Mouse (Mus musculus) lung, embryonic 16.5 days (tissue): ENCODE measurements around the gene Got1. TPM values are rescaled to one million over a fixed set of nuclear protein-coding genes. Genes with fewer than 3 reads are reported as not detected.
A peak's percentile ranks its signal among the peaks of the same experiment; 100 is the strongest.

Source experiments
- ATAC-seq: fragments of 200-750 bp; cut with Nextera tagmentation; 2 replicates; pipeline ENCODE4 v1.8.0; 2017; ENCODE audit warnings: low read depth, mild to moderate bottlenecking, moderate library complexity
- H3K27ac ChIP-seq: fragments of 300-500 bp; sonication (generic); 2 replicates; pipeline ENCODE4 v1.5.1; 2014; ENCODE audit warnings: mild to moderate bottlenecking, control low read depth, low read length
- H3K27me3 ChIP-seq: fragments of 300-500 bp; sonication (generic); 2 replicates; pipeline ENCODE4 v1.6.1; 2014; ENCODE audit warnings: low read depth, low read length, mixed read lengths; ENCODE audit not compliant: control insufficient read depth, insufficient read depth
- H3K36me3 ChIP-seq: fragments of 300-500 bp; sonication (generic); 2 replicates; pipeline ENCODE4 v1.6.1; 2014; ENCODE audit warnings: low read length; ENCODE audit not compliant: control insufficient read depth, insufficient read depth
- H3K4me1 ChIP-seq: fragments of 300-500 bp; sonication (generic); replicated peaks from 2 replicates; pipeline ENCODE4 v1.6.1; 2014; ENCODE audit warnings: low read length, mixed read lengths; ENCODE audit not compliant: control insufficient read depth, insufficient read depth
- H3K4me2 ChIP-seq: fragments of 300-500 bp; sonication (generic); 2 replicates; pipeline ENCODE4 v1.6.1; 2014; ENCODE audit warnings: low read depth, low read length, control low read depth
- H3K4me3 ChIP-seq: fragments of 300-500 bp; sonication (generic); 2 replicates; pipeline ENCODE4 v1.5.1; 2014; ENCODE audit warnings: mild to moderate bottlenecking, low read length, control low read depth
- H3K9ac ChIP-seq: fragments of 300-500 bp; sonication (generic); 2 replicates; pipeline ENCODE4 v1.6.1; 2014; ENCODE audit warnings: low read length, control low read depth
- H3K9me3 ChIP-seq: fragments of 300-500 bp; sonication (generic); 2 replicates; pipeline ENCODE4 v1.6.1; 2016; ENCODE audit warnings: low read length; ENCODE audit not compliant: control insufficient read depth
- WGBS: fragments of 180-500 bp; shearing (Covaris S2); extraction: QIAGEN DNeasy Blood & Tissue Kit; methylation state at CpG from one replicate; pipeline ENCODE4 v1.1.7; 2014; 5-methylcytosine and 5-hydroxymethylcytosine counted together
- polyA plus RNA-seq: library from polyadenylated mRNA; unstranded; fragments of >200 nt; fragmentation: Nextera tagmentation; extraction: Ambion mirVana; gene quantifications from 2 replicates; pipeline ENCODE4 v1.2.1, GENCODE M21; 2015

Gene Got1
- polyA plus RNA-seq = 26.2 and 26.4 TPM in 2 replicates

DNA sequence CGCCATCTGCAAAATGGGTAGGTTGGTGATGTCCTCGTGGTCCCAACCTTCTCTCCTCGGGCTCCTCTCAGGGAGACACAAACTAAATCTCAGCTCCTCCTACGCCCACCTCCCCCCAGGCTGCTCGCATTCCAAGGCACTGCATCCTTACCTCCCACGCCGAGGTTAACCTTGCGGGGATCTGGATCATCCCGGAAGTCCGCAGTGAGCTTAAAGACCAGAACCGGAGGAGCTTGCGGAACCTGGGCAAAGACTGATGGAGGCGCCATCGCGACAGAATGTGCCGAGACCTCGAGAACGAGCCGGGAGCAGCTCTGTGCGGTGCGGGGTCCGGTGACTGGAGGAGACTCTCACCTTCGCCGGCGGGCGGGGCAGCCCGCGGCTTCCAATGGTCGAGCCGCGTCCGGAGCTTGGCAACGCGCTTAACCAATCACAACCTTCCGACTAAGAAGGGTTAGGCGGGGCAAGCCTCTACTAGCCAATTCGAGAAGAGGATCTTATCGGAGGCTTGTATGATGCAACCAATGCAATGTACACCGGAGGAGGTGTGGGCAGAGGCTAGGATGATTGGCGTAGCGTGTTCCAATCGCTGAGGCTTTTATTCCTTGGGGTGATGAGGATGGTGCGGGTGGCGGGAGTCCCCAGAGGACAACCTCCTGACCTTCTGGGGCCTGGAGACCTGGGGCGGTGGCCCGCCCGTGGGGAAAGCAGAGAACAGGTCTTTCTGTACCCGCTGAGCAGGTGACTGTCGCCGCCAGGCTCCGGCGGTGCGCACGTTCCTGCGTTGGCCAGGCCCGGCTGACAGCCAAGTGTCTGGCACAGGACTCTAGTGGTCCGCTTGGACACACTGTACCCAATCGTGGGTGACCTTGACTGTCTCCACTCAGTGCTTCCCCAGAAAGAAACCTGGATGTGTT lies at the start of gene Got1:
Got1 (minus strand) TSS at position 419 of the 917 bp plus-strand sequence.
- Histone ChIP-seq H3K9ac (peak within 1 kb of the TSS; percentile 75), H3K9me3 (no peaks in the 10 kb centered on the region), H3K27ac (no peak within 1 kb of the TSS), H3K36me3 (no peaks in the 10 kb centered on the region), H3K4me1 (peaks cover 16% of the 10 kb centered on the region; the same call in 1 of the 2 replicates), H3K4me3 (peak within 1 kb of the TSS; percentile 69), H3K4me2 (peak within 1 kb of the TSS; percentile 79), H3K27me3 (peaks cover 4% of the 10 kb centered on the region; the same call in 1 of the 2 replicates)
- under 1% methylated on average over 58 of the region's 58 CpGs for WGBS
- peak; percentile 100 for ATAC-seq

DNA sequence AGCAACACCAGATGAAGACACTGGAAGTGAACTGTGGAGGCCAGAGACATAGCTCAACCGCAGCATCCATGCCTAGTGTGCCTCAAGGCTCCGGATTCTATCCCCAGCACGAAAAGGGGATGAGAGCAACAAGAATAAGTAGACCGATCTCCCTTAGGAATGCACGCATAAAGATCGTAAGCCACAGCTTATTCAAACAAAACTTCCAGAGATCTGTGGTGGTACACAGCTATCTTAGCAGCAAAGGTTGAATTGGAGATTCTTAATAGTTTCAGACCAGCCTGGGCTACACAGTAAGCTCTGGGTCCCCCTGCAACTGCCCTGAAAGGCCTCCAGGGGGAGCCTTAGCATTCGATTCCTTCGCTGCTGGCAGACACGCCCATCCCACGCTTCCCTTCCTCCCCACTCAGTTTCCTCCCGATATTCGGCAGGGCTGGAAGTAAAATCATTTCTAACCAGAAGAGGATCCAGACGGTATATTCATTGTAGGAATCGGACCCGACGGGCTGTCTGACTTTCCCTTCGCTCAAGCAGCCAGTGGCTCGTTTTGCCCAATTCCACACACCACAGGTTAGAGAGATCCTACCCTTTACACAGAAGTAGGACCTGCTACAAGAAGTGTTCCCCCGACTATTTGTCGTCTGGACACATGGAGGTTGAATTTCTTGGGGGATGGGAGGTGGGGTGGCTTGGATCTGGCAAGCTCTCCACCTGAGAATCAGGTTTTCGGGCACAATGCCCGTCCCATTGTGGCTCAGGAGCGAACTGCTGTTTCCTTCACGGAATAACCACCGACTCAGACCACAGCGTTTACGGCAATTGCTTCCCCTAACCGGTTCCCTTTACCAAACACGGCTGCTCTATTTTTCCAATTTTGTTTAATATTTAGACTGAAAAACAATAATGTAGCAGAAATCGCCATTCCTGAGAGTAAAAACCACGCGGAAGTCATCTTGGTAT lies 46.7 kb upstream of the Got1 start:
- H3K9ac ChIP-seq = peak overlapping the region; percentile 43
- no peaks in the 10 kb centered on the region for H3K9me3 ChIP-seq
- H3K4me1 ChIP-seq = peaks cover 4% of the 10 kb centered on the region; the same call in 1 of the 2 replicates
- no peak overlapping the region for H3K27ac ChIP-seq
- H3K4me2 ChIP-seq = peak overlapping the region; percentile 86
- WGBS = 14% methylated on average over 32 of the region's 32 CpGs
- peak; percentile 81 for ATAC-seq
- H3K4me3 ChIP-seq = peak overlapping the region; percentile 49
- peaks cover 33% of the 10 kb centered on the region for H3K27me3 ChIP-seq
- H3K36me3 ChIP-seq = no peaks in the 10 kb centered on the region

DNA sequence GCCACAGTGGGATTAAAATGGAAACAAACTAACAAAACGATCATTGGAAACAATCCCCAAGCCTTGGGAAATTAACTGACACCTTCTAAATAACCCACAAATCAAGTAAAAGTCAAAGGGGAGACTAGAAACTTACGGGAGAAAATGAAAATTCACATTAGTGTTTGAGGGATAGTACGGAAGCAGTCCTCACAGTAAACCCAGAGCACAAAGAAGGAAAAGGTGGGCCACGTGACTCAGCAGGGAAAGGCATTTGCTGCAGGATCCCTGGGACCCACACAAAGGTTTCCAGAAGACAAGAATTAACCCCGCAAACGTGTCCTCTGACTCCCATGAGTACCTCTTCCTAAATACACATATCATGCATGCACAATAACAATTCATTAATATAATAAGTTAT lies 44.7 kb upstream of the Got1 start:
- WGBS = 50% methylated on average over 6 of the region's 6 CpGs
- peaks cover 33% of the 10 kb centered on the region for H3K27me3 ChIP-seq
- H3K9me3 ChIP-seq = no peaks in the 10 kb centered on the region

DNA sequence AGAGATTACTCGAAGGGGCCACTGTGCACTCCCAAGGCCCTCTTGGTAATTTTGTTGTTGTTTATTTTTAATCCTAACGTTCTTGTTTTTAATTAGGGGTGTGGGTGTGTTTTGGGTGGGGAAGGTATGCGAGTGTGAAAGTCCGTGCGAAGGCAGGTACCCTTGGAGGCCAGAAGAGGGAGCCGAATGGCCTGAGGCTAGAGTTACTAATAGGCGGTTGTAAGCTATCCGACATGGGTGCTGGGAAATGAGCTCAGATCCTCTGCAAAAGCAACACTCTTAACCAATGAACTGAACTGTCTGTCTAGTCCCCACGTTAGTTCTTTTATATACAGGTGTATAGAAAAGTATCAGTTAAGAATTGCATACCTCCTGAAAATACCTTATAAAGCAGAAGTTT lies 43.9 kb upstream of the Got1 start:
- H3K4me2 ChIP-seq = no peak overlapping the region
- no peak overlapping the region for H3K4me3 ChIP-seq
- H3K9ac ChIP-seq = no peak overlapping the region
- no peaks in the 10 kb centered on the region for H3K9me3 ChIP-seq
- no peak for ATAC-seq
- H3K4me1 ChIP-seq = peaks cover 10% of the 10 kb centered on the region
- no peaks in the 10 kb centered on the region for H3K36me3 ChIP-seq
- H3K27ac ChIP-seq = no peak overlapping the region
- 49% methylated on average over 9 of the region's 9 CpGs for WGBS
- peaks cover 33% of the 10 kb centered on the region for H3K27me3 ChIP-seq

More for the DNA sequence above, 44.7 kb upstream of the Got1 start:
- ATAC-seq = no peak
- Histone ChIP-seq H3K4me3 (no peak overlapping the region), H3K27ac (no peak overlapping the region), H3K4me2 (no peak overlapping the region), H3K4me1 (peaks cover 4% of the 10 kb centered on the region; the same call in 1 of the 2 replicates), H3K36me3 (no peaks in the 10 kb centered on the region), H3K9ac (no peak overlapping the region)

DNA sequence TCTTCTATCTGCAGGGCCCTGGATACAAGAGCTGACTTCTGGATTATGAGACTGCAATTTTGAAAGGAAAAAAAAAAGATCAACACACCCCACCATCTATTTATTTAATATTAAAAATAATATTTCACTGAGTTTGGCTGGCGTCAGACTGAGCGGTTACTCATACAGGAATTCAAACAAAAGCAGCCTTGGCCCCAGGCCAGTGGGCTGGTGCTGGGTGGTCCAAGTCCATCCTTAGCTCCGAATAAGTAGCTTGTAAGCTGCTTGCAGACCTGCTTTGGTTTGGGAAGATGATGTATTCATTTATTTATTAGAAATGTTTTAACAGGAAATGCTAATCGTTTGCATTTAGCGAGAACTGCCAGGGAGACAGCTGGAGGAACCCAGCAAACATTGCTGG lies 38.8 kb upstream of the Got1 start:
- Histone ChIP-seq H3K4me1 (peaks cover 7% of the 10 kb centered on the region), H3K4me3 (no peak overlapping the region), H3K9me3 (no peaks in the 10 kb centered on the region), H3K36me3 (no peaks in the 10 kb centered on the region), H3K27ac (no peak overlapping the region), H3K9ac (no peak overlapping the region), H3K27me3 (peaks cover 6% of the 10 kb centered on the region; the same call in 1 of the 2 replicates), H3K4me2 (no peak overlapping the region)
- WGBS = 22% methylated on average over 5 of the region's 5 CpGs
- peak; percentile 67 for ATAC-seq

DNA sequence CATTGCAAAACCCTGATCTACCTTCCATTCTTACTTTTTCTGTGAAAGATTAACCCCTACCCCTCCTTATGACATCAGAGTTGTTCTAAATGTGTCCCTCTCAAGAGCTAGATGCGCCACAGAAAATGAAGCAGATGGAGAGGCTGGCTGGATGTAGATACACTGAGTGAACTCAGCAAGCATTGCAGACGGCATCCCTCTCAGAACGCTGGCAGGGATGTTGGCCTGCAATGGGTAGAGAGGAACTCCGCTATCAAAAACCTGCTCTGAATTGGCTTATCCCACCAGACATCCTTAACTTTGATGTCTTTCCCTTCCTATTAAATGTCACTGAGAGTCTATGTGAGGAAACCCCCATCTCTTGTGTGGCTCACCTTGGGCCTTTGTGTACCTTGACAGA lies 37.4 kb upstream of the Got1 start:
- no peak overlapping the region for H3K27ac ChIP-seq
- no peaks in the 10 kb centered on the region for H3K9me3 ChIP-seq
- no peak overlapping the region for H3K4me3 ChIP-seq
- no peak overlapping the region for H3K4me2 ChIP-seq
- peaks cover 7% of the 10 kb centered on the region for H3K4me1 ChIP-seq
- 79% methylated on average over 4 of the region's 4 CpGs for WGBS
- no peaks in the 10 kb centered on the region for H3K36me3 ChIP-seq
- no peak overlapping the region for H3K9ac ChIP-seq
- ATAC-seq = no peak
- H3K27me3 ChIP-seq = no peaks in the 10 kb centered on the region

DNA sequence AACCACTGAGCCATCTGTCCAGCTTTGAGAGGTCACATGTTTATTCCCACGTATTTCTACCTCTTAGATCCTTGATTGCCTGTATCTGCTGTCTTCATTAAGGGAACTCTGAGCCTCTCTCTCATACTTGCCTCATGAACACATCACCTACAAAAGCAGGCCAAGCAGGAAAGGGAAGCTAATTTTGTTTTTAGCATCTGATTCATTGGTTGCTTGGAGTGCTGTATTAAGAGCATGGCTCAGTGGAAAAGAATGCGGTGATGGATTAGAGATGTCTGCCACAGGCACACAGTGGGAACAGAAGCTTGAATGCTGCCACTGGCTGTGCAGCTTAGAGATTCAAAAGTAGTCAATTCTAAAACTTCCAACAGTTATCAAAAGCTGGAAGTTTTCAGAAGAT lies 35.8 kb upstream of the Got1 start:
- H3K27me3 ChIP-seq = no peaks in the 10 kb centered on the region
- no peak overlapping the region for H3K4me3 ChIP-seq
- no peaks in the 10 kb centered on the region for H3K9me3 ChIP-seq
- H3K27ac ChIP-seq = no peak overlapping the region
- no peak overlapping the region for H3K4me2 ChIP-seq
- no peaks in the 10 kb centered on the region for H3K36me3 ChIP-seq
- no peak overlapping the region for H3K9ac ChIP-seq
- H3K4me1 ChIP-seq = peaks cover 7% of the 10 kb centered on the region
- ATAC-seq = no peak
- WGBS = 74% methylated on average over 2 of the region's 2 CpGs

DNA sequence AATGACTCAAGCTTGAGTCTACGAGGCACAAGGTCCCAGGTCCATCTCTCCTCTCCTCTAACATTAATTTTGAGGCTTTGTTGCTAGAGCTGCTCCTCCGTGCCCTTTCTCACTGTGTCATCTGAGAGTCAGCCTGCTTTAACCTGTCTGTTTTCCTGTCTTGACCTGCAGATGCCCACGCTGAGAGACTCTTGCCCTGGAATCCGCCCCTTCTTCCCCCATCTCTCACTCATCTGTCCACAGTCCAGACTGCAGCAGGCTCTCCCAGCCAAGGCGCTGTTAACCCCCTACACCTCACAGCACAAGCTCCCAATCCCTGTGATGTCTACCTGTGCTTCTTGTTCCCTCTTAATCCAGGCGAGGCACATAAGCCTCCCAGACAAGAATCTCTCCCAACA lies 27.1 kb upstream of the Got1 start:
- Histone ChIP-seq H3K27ac (no peak overlapping the region), H3K27me3 (peaks cover 3% of the 10 kb centered on the region; the same call in 1 of the 2 replicates), H3K36me3 (no peaks in the 10 kb centered on the region), H3K4me2 (no peak overlapping the region), H3K9me3 (no peaks in the 10 kb centered on the region), H3K9ac (no peak overlapping the region), H3K4me1 (no peaks in the 10 kb centered on the region; the same call in 1 of the 2 replicates), H3K4me3 (no peak overlapping the region)
- no peak for ATAC-seq
- 45% methylated on average over 6 of the region's 6 CpGs for WGBS
